Mouse (Mus musculus): ENCODE measurements around the gene Cd180. TPM values are rescaled to one million over a fixed set of nuclear protein-coding genes. Genes with fewer than 3 reads are reported as not detected.

Gene Cd180
- 2.4 TPM for polyA plus RNA-seq (2014; fragmentation: Illumina TruSeq; extraction: RNeasy Lipid Tissue Mini Kit (QIAGEN cat#74804); ENCODE audit: low read depth, low replicate concordance)

DNA sequence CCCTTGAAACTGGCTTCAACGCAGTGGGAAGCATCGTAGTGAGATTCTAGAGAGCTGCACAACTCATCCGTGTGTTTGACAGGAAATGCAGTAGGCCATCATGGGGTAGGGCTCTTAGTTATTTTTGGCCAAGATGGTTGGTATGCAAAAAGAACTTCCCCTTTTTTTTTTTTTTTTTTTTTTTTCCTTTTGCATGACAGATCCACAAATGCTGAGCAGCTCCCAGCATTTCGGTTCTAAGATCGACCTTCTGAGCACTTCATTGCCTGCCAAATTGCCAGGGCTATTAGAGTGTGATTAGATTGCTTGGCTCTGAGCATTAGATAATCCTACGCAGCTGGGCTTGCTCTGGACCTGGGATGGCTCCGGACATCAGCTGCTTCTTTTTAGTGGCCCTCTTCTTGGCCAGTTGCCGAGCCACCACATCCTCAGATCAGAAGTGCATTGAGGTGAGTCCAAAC lies at the start of gene Cd180:
Gene Cd180 (plus strand): TSS at position 218 of the 461 bp plus-strand sequence.

All from kidney, adult 10 weeks (tissue).